Mouse (Mus musculus) lung, postnatal 0 days (tissue): Measurements from ENCODE around the gene Gm20422. TPM values are rescaled to one million over a fixed set of nuclear protein-coding genes. Genes with fewer than 3 reads are reported as not detected.

ENCODE experiments used
- ATAC-seq: fragments of 200-750 bp; cut with Nextera tagmentation; 2 replicates; pipeline ENCODE4 v1.8.0; 2017; ENCODE audit warnings: moderate library complexity
- DNase-seq: peaks from one replicate; pipeline ENCODE4 v3.0.0-alpha.2; 2016; ENCODE audit warnings: low spot score
- H3K27ac ChIP-seq: fragments of 300-500 bp; sonication (generic); 2 replicates; pipeline ENCODE4 v1.5.1; 2014; ENCODE audit warnings: antibody characterized with exemption, mild to moderate bottlenecking, low read length, mixed read lengths
- H3K27me3 ChIP-seq: fragments of 300-500 bp; sonication (generic); replicated peaks from 2 replicates; pipeline ENCODE4 v1.6.1; 2014; ENCODE audit warnings: low read length, mixed read lengths; ENCODE audit not compliant: insufficient read depth
- H3K36me3 ChIP-seq: fragments of 300-500 bp; sonication (generic); 2 replicates; pipeline ENCODE4 v1.6.1; 2014; ENCODE audit warnings: low read length, mixed read lengths; ENCODE audit not compliant: insufficient read depth
- H3K4me1 ChIP-seq: fragments of 300-500 bp; sonication (generic); 2 replicates; pipeline ENCODE4 v1.6.1; 2014; ENCODE audit warnings: antibody characterized with exemption, low read depth, low read length, mixed read lengths; ENCODE audit not compliant: insufficient read depth
- H3K4me2 ChIP-seq: fragments of 300-500 bp; sonication (generic); replicated peaks from 2 replicates; pipeline ENCODE4 v1.6.1; 2014; ENCODE audit warnings: low read depth, mild to moderate bottlenecking, low read length, moderate library complexity, mixed read lengths
- H3K4me3 ChIP-seq: fragments of 300-500 bp; sonication (generic); 2 replicates; pipeline ENCODE4 v1.5.1; 2014; ENCODE audit warnings: low read depth, low read length
- H3K9ac ChIP-seq: fragments of 300-500 bp; sonication (generic); replicated peaks from 2 replicates; pipeline ENCODE4 v1.6.1; 2014; ENCODE audit warnings: low read depth, mild to moderate bottlenecking
- H3K9me3 ChIP-seq: fragments of 300-500 bp; sonication (generic); 2 replicates; pipeline ENCODE4 v1.6.1; 2016; ENCODE audit warnings: low read length, mixed read lengths
- CTCF ChIP-seq: IDR thresholded peaks from 2 replicates; pipeline ENCODE4 v1.5.1; 2016; ENCODE audit warnings: antibody characterized with exemption, mild to moderate bottlenecking
- EP300 ChIP-seq: IDR thresholded peaks from 2 replicates; pipeline ENCODE4 v1.6.1; 2016; ENCODE audit warnings: antibody characterized with exemption, mild to moderate bottlenecking, control low read depth
- WGBS: fragments of 180-500 bp; shearing (Covaris S2); extraction: QIAGEN DNeasy Blood & Tissue Kit; methylation state at CpG from one replicate; pipeline ENCODE4 v1.1.7; 2014; 5-methylcytosine and 5-hydroxymethylcytosine counted together
- polyA plus RNA-seq: library from polyadenylated mRNA; unstranded; fragments of >200 nt; fragmentation: Nextera tagmentation; extraction: Ambion mirVana; gene quantifications from 2 replicates; pipeline ENCODE4 v1.2.1, GENCODE M21; 2015

The Gm20422 gene
- 0.19 and 0.41 TPM in 2 replicates for polyA plus RNA-seq

GRCm38 (mm10) chr8:69774503-69775148 lies at the start of gene Gm20422:
Gm20422 (minus strand) TSS chr8:69774886.
- Histone ChIP-seq H3K9me3 (no peaks in the 10 kb centered on the region), H3K4me1 (peaks cover 2% of the 10 kb centered on the region; the same call in 1 of the 2 replicates), H3K4me2 (peak within 1 kb of the TSS; percentile 51), H3K27ac (peak within 1 kb of the TSS; percentile 99), H3K36me3 (no peaks in the 10 kb centered on the region), H3K4me3 (peak within 1 kb of the TSS; percentile 88), H3K27me3 (no peaks in the 10 kb centered on the region), H3K9ac (peak within 1 kb of the TSS; percentile 90)
- 1% methylated on average over 40 of the region's 41 CpGs for WGBS
- no peak for TF ChIP-seq CTCF
- TF ChIP-seq EP300 = no peak
- DNase-seq (peak; percentile 100), ATAC-seq (peak; percentile 100)

GRCm38 (mm10) chr8:69822386-69823191 lies 47.9 kb upstream of the Gm20422 start, which contains the start of gene Lpar2:
Lpar2 (plus strand) TSS chr8:69822429.
- peak within 1 kb of the TSS; percentile 74 for H3K27ac ChIP-seq
- peak within 1 kb of the TSS; percentile 84 for H3K4me2 ChIP-seq
- peak; percentile 87 for ATAC-seq
- peak within 1 kb of the TSS; percentile 46 for H3K4me3 ChIP-seq
- H3K9me3 ChIP-seq = no peaks in the 10 kb centered on the region
- no peaks in the 10 kb centered on the region for H3K4me1 ChIP-seq
- 3% methylated on average over 28 of the region's 35 CpGs for WGBS
- no peaks in the 10 kb centered on the region for H3K36me3 ChIP-seq
- no peaks in the 10 kb centered on the region for H3K27me3 ChIP-seq
- TF ChIP-seq CTCF (peak; percentile 22; the same call in 1 of the 2 replicates), EP300 (no peak)
- peak within 1 kb of the TSS; percentile 44 for H3K9ac ChIP-seq
- peak; percentile 85 for DNase-seq

GRCm38 (mm10) chr8:69821971-69822385 lies 47.3 kb upstream of the Gm20422 start:
- Histone ChIP-seq H3K9ac (0 out of 2 replicates have a peak overlapping the region, but pooled peaks have one; percentile 19), H3K4me2 (peak overlapping the region; percentile 84), H3K27ac (0 out of 2 replicates have a peak overlapping the region, but pooled peaks have one; percentile 9), H3K9me3 (no peaks in the 10 kb centered on the region), H3K4me1 (no peaks in the 10 kb centered on the region), H3K27me3 (no peaks in the 10 kb centered on the region), H3K36me3 (no peaks in the 10 kb centered on the region), H3K4me3 (peak overlapping the region; percentile 46)
- ATAC-seq (peak; percentile 46), DNase-seq (peak; percentile 32)
- TF ChIP-seq EP300 (no peak), CTCF (no peak)
- 0% methylated on average over 12 of the region's 22 CpGs for WGBS

GRCm38 (mm10) chr8:69820466-69820865 lies 45.8 kb upstream of the Gm20422 start:
- ATAC-seq (no peak), DNase-seq (no peak)
- H3K4me2 ChIP-seq = no peak overlapping the region
- H3K9ac ChIP-seq = no peak overlapping the region
- H3K27me3 ChIP-seq = no peaks in the 10 kb centered on the region
- no peak overlapping the region for H3K27ac ChIP-seq
- WGBS = 82% methylated on average over 9 of the region's 9 CpGs
- H3K4me1 ChIP-seq = no peaks in the 10 kb centered on the region
- no peaks in the 10 kb centered on the region for H3K36me3 ChIP-seq
- H3K9me3 ChIP-seq = no peaks in the 10 kb centered on the region
- no peak overlapping the region for H3K4me3 ChIP-seq
- TF ChIP-seq CTCF (no peak), EP300 (no peak)

- no peaks in the 10 kb centered on the region for H3K36me3 ChIP-seq
- H3K4me2 ChIP-seq = no peak overlapping the region
- H3K4me1 ChIP-seq = no peaks in the 10 kb centered on the region
- no peaks in the 10 kb centered on the region for H3K27me3 ChIP-seq
- no peak overlapping the region for H3K27ac ChIP-seq
- H3K4me3 ChIP-seq = no peak overlapping the region
- no peak for TF ChIP-seq CTCF
- TF ChIP-seq EP300 = no peak
- H3K9me3 ChIP-seq = no peaks in the 10 kb centered on the region
- 91% methylated on average over 4 of the region's 4 CpGs for WGBS
- ATAC-seq (no peak), DNase-seq (no peak)
- no peak overlapping the region for H3K9ac ChIP-seq
Measured at GRCm38 (mm10) chr8:69815396-69815795, 40.7 kb upstream of the Gm20422 start.

GRCm38 (mm10) chr8:69814881-69815280 lies 40.2 kb upstream of the Gm20422 start:
- no peak overlapping the region for H3K9ac ChIP-seq
- no peaks in the 10 kb centered on the region for H3K27me3 ChIP-seq
- H3K4me2 ChIP-seq = no peak overlapping the region
- H3K9me3 ChIP-seq = no peaks in the 10 kb centered on the region
- no peak overlapping the region for H3K4me3 ChIP-seq
- H3K36me3 ChIP-seq = no peaks in the 10 kb centered on the region
- ATAC-seq (no peak), DNase-seq (no peak)
- 90% methylated on average over 2 of the region's 2 CpGs for WGBS
- no peak overlapping the region for H3K27ac ChIP-seq
- TF ChIP-seq EP300 (no peak), CTCF (no peak)
- H3K4me1 ChIP-seq = no peaks in the 10 kb centered on the region
